Mouse (Mus musculus) E14TG2a.4 (cell line): ENCODE results near the gene Ccl22.

Experiments
- CTCF ChIP-seq: conservative IDR thresholded peaks from 2 replicates; pipeline ENCODE4 v1.5.1; 2014; ENCODE audit warnings: low read length
- POU5F1 ChIP-seq: IDR thresholded peaks from 2 replicates; pipeline ENCODE4 v1.6.1; 2014; ENCODE audit warnings: low read length, borderline replicate concordance

GRCm38 (mm10) chr8:94705581-94706245 lies 39.7 kb upstream of the Ccl22 start:
- no peak for TF ChIP-seq CTCF
- TF ChIP-seq POU5F1 = no peak
